Mouse (Mus musculus): ENCODE measurements around the gene Bcl2l11.

Gene Bcl2l11

GRCm38 (mm10) chr2:128139781-128140180 lies 13.9 kb downstream of the Bcl2l11 start:
- DNase-seq (ENCODE audit: low spot score), result no peak

GRCm38 (mm10) chr2:128140183-128140582 lies 14.3 kb downstream of the Bcl2l11 start:
- no peak for DNase-seq (ENCODE audit: low spot score)

- DNase-seq (ENCODE audit: low spot score), result no peak
Observed at GRCm38 (mm10) chr2:128143992-128144391, 18.2 kb downstream of the Bcl2l11 start.

DNA sequence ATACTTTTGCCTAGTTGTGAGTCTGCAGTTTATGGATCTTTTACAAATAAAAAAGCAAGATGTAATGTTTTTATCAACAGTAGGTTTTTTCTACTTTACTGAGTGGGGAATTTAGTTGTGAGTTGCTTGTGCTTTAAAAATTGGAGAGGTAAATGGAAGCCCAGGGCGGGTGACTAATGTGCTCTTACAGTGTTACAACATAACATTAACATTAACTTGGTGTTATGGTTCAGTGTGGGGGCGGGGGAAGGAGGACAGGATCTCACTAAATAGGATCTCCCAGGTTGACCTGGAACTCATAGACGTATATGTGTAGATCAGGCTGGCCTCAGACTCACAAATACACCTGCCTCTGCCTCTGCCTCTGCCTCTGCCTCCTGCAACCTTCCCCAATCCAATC lies 19.6 kb downstream of the Bcl2l11 start:
- DNase-seq (ENCODE audit: low spot score), result no peak

- DNase-seq (ENCODE audit: low spot score), result no peak
Observed at GRCm38 (mm10) chr2:128149596-128149995, 23.8 kb downstream of the Bcl2l11 start.

DNA sequence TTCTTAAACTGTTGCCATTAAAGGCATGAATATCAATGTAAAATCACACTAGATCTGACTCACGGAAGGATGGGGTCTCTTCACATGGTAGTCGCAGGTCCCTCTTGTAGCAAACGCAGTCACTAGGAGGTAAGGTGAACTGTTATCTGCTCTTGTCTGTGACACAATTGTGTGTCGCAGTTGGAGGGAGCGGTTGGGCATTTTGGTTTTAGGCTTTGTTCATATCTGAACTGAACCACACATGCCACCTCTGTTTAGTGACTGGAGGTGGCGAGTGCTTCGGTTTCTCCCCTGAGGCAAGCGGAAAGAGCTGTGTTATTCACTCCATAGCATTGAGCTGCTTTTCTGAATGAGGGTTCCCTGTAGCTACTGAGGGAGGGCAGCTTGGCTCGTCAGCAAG lies 26.4 kb downstream of the Bcl2l11 start:
- DNase-seq (ENCODE audit: low spot score), result no peak

GRCm38 (mm10) chr2:128152845-128153550 lies 27.2 kb downstream of the Bcl2l11 start:
- no peak for DNase-seq (ENCODE audit: low spot score)

- DNase-seq (ENCODE audit: low spot score), result no peak
Observed at GRCm38 (mm10) chr2:128153551-128153910, 27.7 kb downstream of the Bcl2l11 start.

- no peak for DNase-seq (ENCODE audit: low spot score)
Observed at GRCm38 (mm10) chr2:128155412-128156066, 29.7 kb downstream of the Bcl2l11 start.

- no peak for DNase-seq (ENCODE audit: low spot score)
Observed at GRCm38 (mm10) chr2:128156067-128156462, 30.2 kb downstream of the Bcl2l11 start.

GRCm38 (mm10) chr2:128156557-128157412 lies 30.9 kb downstream of the Bcl2l11 start:
- DNase-seq (ENCODE audit: low spot score), result no peak

GRCm38 (mm10) chr2:128158734-128159410 lies 33.0 kb downstream of the Bcl2l11 start:
- DNase-seq (ENCODE audit: low spot score), result no peak

- DNase-seq (ENCODE audit: low spot score), result no peak
Observed at GRCm38 (mm10) chr2:128159619-128160125, 33.8 kb downstream of the Bcl2l11 start.

DNA sequence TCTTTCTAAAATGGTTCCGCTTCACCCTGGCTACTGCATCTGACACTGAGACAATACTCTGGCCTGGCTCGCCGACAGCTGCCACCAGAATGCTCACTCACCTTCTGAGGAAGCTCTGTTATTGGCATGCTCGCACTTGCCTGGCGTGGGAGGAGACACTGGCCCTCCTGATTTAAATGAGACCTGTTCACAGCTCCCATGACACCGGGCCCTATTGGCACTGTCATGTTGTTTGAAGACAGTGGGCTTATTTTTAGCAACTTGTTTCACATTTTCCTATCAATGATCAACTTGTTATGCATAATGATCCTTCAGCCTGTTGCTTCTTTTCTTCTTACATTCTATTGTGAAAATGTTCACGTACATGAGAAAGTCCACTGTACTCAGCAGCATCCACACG lies 37.3 kb downstream of the Bcl2l11 start:
- DNase-seq (ENCODE audit: low spot score), result no peak

GRCm38 (mm10) chr2:128166623-128167423 lies 41.0 kb downstream of the Bcl2l11 start:
- DNase-seq (ENCODE audit: low spot score), result peak; percentile 21

DNA sequence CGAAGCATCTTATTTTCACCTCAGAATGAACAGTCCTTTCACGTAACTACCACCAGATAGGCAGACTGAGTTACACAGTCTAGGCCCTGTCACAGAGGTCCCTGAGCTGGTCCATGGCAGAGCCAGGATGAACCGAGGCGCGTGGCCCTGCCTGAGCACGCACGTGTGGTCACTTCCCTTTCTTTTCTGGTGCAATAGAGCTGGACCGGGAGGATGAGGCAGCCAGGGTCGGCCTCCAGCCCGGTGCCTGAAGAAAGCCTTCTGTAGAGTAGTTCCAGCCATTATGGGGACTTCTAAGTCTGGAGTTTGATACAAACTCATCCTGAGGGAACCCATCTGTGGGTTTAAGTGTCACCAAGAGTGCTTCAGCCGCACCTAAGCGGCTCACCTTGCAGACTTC lies 42.1 kb downstream of the Bcl2l11 start:
- no peak for DNase-seq (ENCODE audit: low spot score)

DNA sequence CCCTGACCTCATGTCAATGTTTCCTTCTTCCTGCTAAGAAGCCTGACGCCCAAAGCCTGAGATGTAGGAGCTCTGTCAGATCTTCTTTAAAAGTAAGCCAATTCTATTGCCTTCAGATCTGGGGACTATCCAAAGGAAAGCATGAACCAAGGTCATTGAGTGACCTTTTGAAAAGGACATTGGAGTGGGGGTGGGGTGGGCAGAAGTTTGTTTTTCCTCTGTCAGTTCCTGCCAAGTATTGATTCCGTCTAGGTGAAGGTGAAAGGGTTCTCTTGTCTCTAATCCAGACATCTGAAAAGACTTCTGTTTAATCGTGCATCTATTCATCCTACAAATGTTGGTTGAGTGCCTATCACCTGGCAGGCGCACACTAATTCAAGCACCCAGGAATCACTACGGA lies 43.6 kb downstream of the Bcl2l11 start:
- DNase-seq (ENCODE audit: low spot score), result no peak

DNA sequence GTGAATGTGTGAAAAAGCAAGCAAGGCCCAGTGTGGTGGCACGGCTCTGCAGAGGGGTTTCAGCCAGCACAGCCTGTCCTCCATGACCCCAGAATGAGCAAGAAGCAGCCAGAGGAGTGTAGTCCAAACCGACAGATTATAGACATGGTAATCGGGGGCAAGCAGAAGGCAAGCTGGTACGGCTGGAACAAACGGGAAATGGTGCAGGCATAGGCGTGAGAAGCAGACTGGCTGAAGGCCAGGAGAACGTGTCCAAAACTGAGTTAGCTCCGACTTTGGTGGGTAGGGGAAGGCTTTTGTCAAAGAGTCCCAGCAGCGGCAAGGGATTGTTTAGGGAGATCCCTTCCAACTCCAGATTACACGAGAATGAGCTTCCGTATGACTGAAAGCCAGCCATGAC lies 44.1 kb downstream of the Bcl2l11 start:
- DNase-seq (ENCODE audit: low spot score), result no peak

DNA sequence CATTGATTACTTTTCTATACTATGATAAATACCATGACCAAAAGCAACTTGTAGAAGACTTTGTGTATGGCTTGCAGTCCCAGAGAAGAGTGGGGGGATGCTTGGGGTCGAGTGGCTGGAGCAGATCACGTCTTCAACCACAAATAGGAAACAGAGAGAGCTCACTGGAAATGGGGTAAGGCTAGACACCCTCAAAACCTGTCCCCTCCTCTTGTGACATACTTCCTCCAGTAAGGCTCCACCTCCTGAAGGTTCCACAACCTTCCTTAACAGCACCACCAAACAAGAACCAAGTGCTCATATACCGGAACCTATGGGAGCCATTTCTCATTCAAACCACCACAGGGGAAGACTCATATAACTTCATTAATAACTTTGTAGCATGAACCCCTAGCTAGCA lies 44.8 kb downstream of the Bcl2l11 start:
- DNase-seq (ENCODE audit: low spot score), result no peak

GRCm38 (mm10) chr2:128172266-128172665 lies 46.4 kb downstream of the Bcl2l11 start:
- peak; percentile 72 for DNase-seq (ENCODE audit: low spot score)

DNA sequence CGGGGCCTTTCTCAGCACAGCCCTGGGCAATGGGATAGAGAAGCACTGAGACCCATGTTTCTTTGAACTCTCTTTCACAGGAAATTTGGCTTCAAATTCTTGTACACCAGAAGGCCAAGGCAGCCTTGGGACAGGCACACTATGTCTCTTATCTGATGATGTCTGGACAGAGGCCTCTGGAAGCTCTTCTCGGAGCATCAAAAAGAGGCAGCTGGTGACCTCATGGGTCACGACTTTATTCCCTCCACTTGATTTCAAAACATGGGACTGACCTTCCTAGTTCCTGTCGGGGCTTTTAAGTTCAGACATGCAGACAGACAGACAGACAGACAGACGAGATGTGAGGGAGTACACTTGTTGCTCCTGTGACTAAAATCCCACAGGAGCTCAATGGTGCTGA lies 48.3 kb downstream of the Bcl2l11 start:
- no peak for DNase-seq (ENCODE audit: low spot score)
